Mouse (Mus musculus): ENCODE data around the gene Tango6.

Gene Tango6

DNA sequence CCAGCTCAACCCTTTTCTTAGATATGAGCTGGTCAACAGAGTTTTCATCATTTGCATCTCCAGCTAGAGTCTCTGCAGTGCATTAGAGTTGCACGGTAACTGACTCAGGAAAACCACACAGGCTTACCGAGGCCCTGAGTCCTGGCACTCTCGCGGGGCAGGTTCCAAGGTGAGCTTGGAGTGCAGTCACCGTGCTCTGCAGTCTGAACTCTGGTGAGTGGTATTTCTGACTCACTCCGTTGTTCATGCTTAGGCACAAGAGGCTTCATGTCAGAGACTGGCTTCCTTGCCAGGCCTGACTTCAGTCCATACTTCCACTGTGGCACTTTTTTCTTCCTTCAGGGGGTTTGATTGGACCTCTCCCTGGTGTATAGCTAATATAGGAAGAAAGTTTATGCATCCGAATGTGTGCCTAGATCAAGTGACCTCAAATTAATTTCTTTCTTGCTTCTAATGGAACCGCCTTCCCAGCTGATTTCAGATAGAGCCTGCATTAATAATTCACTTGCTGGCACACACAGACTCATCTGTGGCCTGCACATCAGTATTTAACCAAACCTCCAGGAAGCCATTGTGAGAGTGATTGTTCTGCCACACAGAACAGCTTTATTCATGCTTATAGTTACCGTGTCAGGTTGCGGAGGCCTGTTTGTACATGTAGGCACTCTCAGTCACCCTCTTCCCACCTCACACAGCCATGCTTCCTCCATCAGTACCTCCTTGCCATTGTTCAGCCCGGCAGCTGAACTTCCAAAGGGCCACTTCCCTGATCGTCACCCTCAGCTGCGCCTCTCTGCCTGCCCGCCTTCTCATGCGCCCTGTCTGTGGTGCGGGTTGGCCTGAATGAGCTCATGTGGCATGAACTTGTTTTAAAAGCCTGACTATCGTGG is 136.0 kb downstream of the Tango6 start:
- DNase-seq, result no peak

DNA sequence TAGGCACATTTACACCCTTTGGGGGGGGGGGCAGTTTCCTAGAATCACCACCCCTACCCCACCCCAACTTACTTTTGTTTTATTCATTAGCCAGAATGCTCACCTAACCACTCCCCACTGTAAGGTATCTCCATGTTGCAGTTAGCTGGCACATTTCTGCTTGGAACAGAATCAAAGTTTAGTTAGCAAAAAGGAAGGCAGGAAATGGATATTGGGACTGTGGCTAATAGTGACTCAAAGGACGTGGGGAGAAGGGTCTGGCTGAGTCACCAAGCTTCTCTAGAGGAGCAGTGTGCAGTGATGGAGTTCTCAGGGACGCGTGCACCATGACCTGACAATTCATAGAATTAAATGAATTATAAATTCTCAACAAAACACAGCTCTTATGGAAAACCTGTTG is 136.7 kb downstream of the Tango6 start:
- DNase-seq, result no peak

DNA sequence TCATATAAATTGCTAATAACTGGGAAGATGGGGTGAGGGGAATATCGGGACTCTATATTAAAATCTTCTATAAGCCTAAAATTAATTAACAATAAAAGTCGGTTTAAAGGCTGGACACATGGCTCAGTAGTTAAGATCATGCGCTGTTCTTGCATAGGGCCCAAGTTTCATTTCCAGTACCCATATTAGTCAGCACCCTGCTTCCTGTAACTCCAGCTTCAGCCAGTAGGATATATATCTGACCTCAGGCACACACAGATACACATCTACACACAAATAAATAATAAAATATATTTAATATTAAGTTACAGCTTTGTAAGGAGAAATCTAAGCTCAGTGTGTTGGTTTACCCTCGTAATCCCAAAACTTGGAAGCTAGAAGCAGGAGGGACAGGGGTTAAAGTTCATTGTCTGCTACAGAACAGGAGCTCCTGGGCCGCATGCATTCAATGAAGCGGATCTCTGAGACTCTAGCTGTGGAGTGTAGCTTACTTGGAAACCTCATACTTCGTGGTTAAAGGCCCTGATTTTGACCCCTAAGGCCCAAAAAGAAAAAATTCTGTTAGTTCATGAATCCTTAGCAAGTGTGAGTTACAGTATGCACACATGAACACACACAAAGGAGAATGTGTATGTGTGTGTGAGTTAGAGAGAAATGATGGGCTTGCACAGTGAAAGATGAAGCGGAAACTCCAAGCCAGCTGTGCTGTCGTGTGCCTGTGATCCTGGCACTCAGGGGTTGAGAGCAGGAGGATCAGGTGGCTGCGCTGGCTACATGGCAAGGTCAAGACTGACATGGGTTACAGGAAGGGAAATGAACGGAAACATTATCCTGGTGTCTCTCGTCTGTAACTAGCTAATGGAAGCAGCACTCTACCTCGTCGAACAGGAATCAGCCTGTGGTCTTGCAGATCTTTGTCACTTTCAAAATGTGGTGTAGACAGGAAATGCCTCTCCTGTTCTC is 138.0 kb downstream of the Tango6 start:
- no peak for DNase-seq

DNA sequence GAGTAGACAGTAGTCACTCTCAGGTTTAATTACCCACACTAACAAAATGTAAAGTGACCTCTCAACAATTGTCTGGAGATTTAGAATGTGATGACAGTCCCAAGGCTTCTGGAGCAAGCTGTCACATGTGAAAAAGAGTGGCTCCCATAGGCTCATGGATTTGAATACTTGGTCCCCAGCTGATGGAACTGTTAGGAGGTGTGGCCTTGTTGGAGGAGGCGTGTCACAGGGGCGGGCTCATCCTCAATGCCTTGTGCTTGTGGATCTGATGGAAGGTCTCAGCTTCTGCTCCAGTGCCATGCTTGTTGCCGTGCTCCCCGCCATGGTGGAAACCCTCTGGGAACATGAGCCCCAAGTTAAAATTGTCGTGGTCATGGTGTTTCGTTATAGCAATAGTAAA is 146.1 kb downstream of the Tango6 start:
- no peak for DNase-seq

DNA sequence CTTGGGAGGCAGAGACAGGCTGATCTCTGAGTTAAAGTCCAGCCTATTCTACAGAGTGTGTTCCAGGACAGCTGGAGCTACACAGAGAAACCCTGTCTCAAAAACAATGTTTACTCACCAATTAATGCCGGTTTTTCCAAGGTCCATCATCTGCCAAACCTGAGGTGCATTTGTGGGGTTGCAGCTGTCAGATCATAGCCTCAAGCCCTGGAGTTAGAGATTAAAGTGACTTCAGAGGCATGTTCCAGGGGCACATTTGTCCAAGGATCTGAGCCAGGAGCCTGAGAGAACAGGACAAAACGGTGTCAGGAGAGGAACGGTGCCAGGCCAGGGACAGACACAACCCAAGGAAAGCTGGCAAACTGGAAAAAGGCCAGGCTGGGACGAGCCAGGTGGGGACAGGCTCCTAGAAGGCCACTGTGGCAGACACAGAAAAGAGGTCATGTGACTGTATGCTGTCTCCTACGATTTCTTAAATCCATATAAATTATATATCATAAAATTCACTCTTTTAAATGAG is 146.7 kb downstream of the Tango6 start:
- DNase-seq, result no peak

DNA sequence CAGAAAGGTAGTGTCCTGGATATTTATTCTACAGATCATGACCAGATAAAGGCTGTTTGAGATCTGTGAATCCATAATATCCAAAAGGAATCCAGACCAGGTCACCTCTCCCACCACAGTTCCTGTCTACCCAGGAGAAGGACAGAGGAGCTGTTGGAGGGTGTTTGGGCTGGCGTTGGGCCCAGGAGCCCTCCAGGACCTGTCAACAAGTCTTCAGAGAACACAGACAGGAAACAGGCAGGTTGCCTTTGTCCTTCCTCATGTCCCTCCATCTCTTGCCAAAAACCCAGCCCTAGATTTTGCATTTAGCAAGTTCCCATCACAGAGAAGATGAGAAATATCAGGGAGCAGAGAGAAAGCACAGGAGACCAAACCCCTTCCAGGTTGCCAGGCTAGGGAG is 152.0 kb downstream of the Tango6 start:
- DNase-seq, result no peak

DNA sequence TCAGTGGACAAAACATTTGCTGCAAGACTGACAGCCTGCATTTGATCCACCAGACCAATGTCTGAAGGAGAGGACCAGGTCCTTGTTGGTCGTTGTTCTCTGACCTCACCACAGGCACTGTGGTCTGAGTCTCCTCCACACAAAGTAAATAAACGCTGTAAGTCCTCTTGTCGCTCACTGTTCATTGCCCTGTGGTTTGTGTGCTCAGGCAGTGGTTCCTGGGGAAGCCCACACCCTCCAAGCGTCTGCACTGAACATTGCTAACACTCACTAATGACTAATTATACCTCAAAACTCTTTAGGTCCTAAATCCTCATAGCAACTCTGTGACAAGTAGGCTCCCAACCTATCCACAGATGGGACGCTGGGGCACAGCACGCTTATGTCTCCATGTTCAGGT is 153.7 kb downstream of the Tango6 start:
- no peak for DNase-seq

DNA sequence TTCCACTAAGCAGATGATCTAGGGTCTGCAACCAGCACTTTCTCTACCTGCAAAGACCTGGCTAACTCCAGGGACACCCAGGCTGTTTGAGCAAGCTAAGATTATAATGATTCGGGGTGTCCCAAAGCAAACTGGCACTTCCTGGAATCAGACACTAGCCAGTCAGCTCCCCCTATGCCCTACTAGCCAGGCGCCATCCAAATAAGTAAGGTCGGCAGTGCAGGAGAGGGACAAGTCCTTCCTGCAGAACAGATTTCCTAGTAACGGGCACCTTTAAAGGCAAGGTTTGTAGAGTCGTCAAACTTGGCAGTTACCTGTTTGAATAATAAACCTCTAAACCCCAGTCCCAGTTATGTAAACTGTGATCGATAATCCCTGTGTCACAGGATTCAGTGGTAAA is 155.9 kb downstream of the Tango6 start:
- DNase-seq, result no peak

DNA sequence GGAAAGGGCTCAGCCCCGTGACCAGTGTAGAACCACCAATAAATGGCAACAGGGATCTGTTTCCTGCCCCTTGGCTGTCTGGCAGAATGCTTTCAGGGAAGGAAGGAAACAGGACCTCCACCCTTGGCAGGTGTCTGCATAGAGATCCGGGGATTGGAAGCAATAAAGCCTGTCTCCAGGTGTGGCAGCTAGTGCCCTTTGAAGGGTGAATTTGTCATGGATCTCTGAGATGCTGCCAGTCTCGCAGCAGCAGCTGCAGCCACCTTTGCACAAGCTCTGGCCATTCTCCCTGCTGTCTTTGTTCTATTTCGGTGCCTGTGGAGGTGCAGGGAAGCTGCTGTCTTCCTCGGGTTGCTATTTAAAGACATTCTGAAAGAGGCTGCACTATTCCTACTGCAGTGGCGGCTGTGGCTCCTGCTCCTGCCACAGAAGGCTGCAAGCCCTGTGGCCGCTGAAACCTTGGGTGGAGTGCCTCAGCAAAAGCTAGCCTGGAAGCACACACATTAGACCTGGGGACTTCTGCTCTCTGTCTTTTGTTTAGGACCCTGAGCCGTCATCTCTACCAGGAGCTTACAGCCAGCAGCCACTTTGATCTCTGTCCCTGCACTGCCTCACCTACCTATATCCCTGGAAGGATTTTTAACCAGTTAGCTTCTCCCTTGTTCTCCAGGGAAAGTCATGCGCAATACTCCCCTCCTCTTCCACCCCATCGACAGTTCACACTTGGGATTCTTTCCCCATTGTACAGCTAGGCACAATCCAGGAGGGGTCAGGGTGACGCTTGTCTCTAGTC is 156.5 kb downstream of the Tango6 start:
- DNase-seq, result no peak

DNA sequence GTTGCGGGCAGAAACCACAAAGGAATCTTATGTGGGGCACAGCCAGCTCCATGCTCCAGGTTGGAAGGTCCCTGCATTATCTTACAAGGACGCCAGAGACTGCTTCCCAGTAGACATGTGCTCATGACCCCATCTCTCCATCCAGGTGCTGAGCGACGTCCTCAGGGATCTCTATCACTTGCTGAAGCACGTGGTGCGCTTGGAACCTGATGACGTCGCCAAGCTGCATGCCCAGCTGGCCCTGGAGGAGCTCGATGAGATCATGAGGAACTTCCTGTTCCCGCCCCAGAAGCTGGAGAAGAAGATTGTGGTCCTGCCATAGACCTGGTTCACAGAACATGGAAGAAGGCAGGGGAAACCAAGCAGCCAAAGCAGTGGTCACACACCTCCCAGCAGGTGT is 167.2 kb downstream of the Tango6 start:
- no peak for DNase-seq

DNA sequence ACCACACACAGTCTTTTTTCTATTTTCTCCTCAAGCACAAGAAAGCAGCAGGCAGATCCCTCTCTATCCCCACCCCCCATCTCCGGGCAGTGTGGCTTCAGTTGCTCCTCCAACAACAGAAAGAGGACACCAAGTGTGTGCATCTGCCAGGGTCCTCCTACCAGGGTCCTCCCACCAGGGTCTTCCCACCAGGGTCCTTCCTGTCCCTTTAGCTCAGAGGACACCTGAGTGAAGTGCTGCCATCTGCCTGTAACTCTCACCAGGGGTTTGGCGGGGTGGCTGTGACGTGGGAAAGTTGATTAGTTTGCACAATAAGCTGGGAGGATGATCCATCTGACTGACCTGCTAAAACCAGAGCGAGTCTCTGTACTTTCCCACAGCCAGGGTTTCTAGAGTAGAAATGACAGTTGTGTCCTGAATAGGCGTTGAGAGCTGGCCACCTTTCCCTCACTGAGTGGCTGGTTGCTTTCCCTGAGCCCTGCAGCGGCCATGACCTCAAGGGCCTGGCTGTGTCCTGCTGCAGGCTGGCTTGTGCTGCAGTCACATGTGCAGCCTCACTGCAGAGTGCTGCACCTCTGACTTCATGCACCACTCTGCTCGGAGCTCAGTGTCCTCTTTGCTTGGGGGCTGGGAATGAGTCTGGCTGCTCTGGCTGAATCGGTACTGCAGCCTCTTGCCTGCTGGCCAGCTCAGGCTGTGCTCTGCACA is 171.8 kb downstream of the Tango6 start:
- DNase-seq, result no peak

DNA sequence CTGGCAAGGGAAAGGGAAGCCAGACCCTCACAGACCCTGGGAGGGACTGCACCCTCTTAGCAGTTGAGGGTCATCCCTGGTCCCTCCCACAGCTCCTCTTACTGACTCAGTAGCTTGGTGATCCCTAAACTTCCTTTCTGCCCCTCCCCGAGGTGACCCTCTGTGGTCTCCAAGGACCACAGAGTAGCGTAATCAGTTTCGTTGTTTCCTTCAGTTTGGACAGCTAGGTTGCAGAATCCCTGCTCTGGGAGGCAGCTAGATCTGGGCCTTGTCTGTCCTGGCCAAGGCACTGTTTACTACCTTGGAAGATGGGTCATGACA is 172.3 kb downstream of the Tango6 start:
- DNase-seq, result no peak

DNA sequence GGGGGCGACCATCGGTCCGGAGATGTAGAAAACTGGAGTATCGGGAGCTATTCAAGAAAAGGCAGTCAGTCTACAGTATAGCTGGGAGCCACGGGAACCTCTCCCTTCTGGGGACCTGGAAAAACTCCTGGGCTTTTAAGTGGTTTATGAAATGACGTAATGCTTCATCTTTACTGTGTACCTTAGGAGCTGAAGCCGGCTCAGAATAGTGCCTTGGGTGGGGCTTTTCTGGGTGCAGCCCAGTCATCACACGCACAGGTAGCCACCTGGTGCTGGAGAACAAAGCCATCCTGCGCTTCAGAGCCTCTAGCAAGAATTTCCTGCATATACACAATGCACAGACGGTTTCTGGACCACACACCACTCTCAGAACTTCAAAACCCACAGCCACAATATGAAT is 180.0 kb downstream of the Tango6 start:
- no peak for DNase-seq

DNA sequence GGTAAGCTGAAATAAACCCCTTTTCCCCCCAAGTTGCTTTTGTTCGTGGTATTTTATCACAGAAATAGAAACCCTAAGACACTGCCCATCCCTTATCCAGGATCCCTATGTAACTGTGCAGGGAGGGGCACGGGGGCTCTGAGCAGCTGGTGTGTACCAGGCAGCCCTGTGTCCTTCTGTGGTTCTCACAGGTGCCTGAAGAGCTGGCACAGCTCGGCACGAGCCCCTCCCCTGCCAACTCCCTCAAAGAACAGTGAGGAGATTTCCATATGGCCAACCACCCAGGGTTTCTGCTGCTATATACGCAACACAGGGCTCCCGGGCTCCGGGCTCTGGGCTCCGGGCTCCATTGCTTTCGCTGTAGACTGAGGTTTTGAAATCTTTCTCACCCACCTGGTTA is 182.5 kb downstream of the Tango6 start:
- DNase-seq, result no peak

DNA sequence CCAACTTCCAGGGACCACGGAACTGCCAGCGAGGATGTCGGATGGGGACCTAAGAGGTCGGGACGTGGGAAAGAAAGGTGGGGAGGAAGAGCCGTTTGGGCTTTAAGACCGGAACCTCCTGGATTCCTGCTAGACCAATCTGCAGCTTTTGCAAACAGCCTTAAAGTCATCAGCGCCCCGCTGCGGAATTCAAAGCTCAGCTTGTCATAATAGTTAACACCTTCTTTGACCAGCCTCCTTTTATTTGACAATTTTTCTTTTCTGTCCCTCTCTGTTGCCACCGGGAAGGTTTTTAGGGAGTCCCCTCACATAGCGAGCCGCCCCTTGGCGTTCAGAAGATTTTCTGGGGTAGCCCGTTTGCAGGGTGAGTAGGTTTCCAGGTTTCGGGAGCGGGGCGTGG is 187.2 kb downstream of the Tango6 start, which contains the start of gene Has3:
TSS of gene Has3 (plus strand) at position 192 of the 400 bp plus-strand sequence.
- DNase-seq, result no peak

DNA sequence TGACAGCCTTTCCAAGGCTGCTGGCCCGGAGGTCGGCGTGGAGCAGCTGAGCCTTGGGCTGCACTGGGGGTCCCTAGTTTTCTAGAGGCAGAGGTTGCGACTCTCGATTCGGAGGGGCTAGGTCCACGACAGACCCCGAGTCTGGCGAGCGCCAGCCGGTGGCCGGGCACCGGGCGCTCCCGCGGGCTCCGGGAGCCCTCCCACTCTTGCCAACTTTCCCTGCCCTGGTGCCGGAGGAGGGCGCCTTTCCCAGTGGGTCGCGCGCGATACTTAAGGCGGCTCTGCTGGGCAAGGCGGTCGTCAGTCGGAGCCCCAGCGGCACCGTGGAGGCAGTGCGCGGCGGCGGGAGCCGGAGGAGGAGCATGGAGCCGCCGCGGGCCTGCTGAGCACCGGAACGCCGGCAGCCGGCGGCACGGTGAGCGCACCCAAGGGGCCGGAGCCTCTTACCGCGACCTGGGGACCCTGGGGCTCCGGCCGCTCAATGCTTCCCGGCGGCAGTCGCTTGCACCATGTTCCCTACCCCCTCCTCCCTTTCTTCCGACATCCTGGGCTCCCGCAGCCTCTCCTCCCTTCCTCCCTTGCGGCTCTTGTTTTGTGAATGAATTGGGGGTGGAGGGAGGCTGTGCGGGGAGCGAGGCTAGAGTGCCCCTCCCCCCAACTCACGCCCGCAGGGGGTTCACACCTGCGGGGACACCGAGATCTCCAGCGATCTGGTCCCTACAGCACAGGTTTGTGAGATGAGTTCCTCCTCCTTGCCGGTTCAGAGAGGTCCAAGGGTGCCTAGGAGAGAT is 187.9 kb downstream of the Tango6 start:
- DNase-seq, result peak; percentile 33

DNA sequence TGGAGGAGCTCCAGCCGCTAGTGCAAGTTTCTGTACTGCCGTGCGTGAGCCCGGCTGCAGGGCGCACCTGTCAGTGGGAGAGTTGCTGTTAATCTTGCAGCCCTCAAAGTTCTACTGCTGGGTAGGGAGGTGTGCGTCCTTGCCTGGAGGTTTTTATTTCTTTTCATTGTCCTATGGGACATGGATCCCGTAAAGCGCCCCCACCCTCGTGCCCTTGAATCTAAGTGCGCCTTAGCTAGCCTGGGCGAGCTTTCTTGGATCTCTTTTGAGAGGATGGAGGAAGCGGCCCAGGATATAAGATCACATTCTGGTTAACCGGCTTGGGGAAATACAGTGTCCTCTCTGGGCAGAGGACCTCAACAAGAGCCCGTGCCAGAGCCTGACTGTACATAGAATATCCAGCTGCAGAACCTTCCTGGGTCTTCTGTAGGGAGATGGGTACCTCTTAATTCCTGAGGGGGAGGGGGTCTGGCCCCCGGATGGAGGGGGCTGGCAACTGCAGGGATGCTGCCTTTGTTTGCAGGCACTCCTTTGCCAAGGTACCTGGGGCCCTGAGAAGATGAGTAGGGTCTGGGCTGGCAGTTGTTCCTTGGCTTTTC is 188.6 kb downstream of the Tango6 start:
- no peak for DNase-seq

DNA sequence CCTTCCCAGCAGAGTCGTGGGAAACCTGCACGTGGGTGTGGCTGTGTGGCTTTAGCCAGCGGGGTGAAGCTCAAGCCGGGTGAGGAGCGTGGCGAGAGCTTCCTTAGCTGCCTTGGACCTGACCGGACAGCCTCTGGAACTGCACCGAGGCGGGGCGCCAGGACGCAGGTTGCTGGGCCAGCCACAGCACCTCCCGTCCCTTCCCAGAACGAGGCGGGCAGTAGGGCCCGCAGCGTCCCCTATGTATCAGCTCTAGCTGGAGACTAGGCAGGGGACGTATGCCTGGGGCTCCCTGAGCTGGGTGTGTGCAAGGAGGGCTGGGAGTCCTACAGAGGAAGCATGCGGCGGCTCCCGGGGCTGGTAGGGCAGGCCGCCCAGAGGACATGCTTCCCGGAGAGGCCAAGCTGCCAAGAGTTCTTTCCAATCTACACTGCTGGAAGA is 189.1 kb downstream of the Tango6 start:
- DNase-seq, result peak; percentile 42

DNA sequence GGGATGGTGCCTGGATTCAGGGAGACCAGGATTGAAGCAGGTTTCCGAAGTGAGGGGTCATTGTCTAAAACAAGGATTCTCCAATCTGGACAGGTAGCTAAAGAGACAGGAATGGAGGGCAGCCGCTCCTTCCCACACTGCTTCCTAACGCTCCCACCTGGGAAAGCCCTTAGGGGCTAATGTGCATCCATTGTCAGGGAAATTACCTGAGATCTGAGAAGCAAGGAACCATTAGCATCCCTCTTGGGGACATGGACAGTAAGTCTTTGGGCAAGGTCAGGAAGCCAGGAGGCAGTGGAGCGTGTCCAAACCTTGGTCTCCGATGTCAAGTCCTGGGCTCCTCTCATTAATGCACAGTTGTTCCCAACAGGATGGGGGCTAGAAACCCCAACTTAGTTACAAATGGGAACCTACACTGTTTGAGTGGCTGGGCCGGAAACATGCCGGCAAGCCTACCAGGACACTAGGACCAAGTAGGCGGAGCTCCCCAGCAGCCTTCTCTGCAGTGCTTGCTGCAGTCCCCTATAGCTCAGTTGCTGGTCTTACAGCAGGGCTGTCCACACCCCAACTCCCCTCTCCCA is 189.7 kb downstream of the Tango6 start:
- DNase-seq, result no peak

DNA sequence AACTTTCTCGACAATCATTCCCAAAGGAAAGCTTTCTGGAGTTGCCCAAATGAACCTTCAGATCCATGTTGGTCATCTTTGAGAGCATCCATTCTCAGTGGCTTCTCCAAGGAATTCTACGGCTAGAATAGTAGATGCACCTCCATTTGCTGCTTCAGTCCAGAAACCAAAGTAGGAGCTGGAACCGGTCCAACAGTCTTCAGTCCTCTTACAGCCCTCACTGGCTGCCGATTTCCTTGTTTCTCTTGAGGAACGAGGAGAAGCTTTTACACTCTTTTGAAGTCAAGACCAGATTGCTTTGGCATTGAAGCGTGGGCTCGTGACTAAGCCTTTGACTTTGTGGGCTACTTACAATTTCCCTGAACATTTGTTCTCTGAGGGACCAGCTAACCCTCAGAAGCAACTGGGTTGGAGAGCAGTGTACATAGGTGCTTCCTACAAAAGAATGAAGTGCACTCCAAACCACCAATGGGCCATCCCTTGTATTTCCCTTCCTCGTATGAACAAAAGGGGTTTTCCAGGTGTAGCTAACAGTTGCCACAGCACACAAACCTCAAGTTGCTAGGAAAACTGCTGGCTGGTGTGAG is 197.3 kb downstream of the Tango6 start:
- DNase-seq, result no peak
